Mouse (Mus musculus) urinary bladder, postnatal 36 days (tissue): ENCODE measurements around the gene AI837181.
"Not testable (repeated sequence)": the region's sequence is repeated elsewhere in the genome, so short reads cannot be mapped to it uniquely, and the experiment has no call there.

Experiments
- DNase-seq, 2 experiments: peaks; one replicate each; pipeline ENCODE4 v3.0.0; 2022; ENCODE audit warnings: low spot score in 2 of 2, mixed read lengths in 1 of 2

The AI837181 gene

DNA sequence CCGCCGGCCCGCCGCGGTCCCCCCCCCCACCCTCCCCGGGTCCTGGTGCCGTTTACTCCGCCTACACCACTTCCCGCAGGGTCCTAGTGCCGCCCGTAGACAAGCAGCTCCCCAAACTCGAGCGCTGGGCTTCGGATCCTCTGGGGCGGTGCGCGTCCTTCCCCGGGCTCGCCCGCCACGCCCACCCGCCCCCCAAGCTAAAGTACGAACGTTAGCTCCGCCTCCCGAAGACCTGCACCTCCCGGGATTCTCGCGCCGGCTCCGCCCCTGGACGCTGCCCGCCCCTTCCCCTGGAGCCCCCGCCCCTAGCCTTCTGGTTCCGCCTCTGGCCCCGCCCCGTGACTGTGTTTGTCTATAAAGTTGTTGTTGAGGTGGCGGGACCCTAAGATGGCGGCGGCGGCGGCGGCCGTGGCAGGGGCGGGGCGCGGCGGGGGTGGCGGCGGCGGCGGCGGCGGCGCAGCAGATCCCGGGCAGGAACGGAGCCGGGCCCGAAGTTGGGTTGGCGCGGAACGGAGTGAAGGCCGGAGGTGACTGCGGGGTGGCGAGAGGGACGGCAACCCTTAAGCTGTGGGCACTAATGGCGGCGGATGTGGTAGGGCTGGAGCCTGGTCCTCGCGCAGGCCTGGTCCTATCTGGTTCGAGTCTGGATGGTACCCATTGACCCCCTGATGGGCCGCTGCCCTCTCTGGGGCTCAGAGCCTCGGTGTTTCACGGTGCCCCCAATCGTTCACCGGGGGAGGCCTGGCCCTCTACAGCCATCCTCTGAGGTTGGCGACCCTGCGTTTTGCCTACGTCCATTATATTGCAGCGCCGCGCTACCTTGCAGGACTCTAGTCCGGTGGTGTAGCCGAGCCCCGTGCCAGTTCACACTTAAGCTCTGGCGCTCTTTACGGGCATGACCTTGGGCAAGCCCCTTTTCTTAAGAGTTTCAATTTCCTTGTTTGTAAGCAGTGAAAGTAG lies at the start of gene AI837181, which contains the start of gene Drap1:
Gene AI837181 (plus strand): TSS at position 363 of the 960 bp plus-strand sequence.
Gene Drap1 (minus strand): TSS at position 198 of the 960 bp plus-strand sequence.
- DNase-seq, result peak; percentile 88 to 94

- no peak for DNase-seq
These were observed 47.5 kb upstream of the AI837181 start for GRCm38 (mm10) chr19:5377446-5377845.

- no peak for DNase-seq
These were observed 41.6 kb upstream of the AI837181 start for GRCm38 (mm10) chr19:5383326-5383725.

DNA sequence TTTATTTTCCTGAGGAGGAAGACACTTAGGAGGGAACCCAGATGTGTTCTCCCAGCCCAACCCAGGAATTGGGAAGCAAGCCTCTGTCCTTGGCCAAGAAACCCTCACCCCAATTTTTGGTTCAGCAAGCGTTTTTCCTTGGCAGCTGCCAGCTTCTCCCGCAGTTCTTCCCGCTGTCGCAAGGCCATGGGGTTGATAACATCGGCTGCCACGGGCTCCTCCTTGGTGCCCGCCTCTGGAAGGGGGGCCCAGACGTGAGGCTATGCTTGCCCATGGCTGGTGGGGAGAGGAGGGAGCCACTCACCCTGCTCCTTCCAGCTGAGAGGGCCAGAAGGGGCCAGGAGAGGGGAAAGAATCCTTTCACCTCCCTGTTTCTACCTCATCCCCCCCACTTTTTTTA lies 40.2 kb upstream of the AI837181 start:
- DNase-seq, result no peak

GRCm38 (mm10) chr19:5388011-5388441 lies 36.9 kb upstream of the AI837181 start:
- DNase-seq, result no peak

DNA sequence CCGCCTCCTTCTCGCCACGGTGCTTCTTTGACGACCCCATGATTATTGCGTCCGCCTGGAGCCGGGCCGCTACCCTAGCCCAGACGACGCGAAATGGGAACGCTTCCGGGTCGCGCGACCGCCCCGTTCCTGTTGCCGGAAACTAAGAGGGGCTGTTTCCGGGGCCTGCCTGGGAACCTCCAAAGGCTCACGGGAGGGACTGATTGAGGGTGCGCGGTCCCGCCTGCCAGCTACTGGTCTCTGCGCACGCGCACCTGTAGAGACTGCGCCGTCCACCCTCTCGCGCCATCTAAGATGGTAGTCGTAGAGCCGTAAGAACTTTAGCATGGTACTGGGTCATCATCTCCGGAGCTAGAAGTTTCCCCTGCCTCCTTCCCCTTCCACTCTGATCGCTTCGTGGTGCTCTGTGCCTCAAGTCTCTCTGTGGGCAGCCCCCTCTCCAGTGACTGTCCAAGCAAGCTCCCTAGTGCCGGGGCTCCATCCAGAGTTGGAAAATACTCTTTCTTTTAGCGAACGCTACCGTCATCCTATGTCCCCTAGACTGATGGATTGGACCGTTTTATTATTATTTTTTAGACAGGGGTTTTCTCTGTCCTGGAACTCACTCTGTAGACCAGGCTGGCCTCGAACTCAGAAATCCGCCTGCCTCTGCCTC lies 36.2 kb upstream of the AI837181 start, which contains the start of gene Sart1:
Gene Sart1 (minus strand): TSS at position 116 of the 655 bp plus-strand sequence.
- peak; percentile 90 to 95 for DNase-seq

DNA sequence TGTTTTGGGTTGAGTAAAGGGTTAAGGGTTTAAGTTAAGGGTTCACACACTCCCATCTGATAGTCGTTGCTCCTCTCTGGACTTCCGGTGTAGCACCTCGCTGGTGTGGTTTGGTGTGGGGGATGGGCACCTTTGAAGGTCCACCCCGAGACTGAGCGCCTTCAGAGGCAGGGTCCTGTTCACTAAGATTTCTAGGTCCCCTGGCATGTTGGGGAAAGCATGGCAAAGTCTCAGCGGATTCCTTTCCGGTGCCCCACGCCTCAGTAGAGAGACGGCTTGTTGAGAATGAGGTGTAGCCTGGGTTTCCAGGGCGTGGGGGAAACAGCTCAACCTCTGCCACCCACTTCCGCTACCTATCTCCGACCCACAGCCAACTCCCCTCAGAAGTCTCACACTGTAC lies 35.3 kb upstream of the AI837181 start:
- DNase-seq, result peak; percentile 26 to 29

GRCm38 (mm10) chr19:5390416-5390815 lies 34.5 kb upstream of the AI837181 start:
- DNase-seq, result no peak

DNA sequence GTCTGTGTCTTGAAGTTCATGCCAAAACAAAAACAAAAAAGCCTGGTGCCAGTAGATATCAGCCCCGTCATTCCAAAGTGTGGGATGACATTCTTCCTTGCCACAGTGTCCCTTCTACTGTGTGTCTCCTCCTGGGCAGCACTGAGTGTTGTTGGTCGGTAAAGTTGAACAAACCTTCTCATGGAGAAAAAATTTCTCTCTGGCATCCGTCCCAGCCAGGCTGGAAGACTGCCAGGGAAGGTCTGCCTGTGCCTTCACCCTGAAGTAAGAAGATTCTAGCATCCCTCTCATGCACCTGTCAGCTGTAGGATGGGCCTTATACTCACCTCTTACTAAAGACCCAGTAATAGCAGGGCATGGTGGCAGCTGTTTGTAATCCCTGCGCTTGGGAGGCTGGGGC lies 32.1 kb upstream of the AI837181 start:
- DNase-seq, result peak; percentile 51 to 68

- no peak for DNase-seq
These were observed 30.8 kb upstream of the AI837181 start for GRCm38 (mm10) chr19:5394168-5394567.

- no peak for DNase-seq
These were observed 29.6 kb upstream of the AI837181 start for GRCm38 (mm10) chr19:5395371-5395770.

DNA sequence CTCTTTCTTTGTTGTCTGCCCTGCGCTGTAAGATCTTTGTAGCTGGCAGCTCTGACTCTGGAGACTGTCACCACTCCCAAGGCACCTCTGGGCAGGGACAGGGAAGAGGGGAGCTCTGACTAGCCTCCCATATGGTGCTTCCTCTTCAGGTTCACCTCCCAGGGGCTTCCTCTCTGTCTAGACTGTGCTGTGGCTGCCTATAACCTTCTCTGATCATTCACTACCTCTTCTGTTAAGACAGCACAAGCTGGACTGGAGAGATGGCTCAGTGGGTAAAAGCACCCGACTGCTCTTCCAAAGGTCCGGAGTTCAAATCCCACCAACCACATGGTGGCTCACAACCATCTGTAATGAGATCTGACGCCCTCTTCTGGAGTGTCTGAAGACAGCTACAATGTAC lies 23.9 kb upstream of the AI837181 start:
- DNase-seq, result not testable (repeated sequence)

DNA sequence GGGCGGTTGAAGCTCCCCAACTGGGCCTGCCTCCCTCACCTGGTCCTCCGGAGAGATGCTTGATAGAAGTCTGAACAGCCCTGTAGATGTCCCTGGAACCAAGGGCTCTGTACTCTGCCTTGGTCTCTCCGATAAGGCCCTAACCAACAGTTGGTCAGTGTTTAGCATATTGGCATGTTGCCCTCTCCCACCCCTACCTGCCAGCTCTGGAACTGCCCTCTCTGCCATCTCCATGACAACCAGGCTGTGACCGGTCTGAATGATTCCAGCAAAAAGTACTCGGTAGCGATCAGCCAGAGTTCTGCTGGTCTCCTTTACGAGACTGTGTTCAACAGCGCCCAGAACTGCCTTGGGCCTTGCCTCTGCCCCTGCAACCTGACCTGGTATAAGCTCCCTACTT lies 22.7 kb upstream of the AI837181 start, which contains the start of gene Tsga10ip:
Gene Tsga10ip (minus strand): TSS at position 234 of the 400 bp plus-strand sequence.
- DNase-seq, result no peak

GRCm38 (mm10) chr19:5405924-5406323 lies 19.0 kb upstream of the AI837181 start:
- DNase-seq, result no peak

GRCm38 (mm10) chr19:5406531-5407126 lies 18.3 kb upstream of the AI837181 start:
- not testable (repeated sequence) for DNase-seq

DNA sequence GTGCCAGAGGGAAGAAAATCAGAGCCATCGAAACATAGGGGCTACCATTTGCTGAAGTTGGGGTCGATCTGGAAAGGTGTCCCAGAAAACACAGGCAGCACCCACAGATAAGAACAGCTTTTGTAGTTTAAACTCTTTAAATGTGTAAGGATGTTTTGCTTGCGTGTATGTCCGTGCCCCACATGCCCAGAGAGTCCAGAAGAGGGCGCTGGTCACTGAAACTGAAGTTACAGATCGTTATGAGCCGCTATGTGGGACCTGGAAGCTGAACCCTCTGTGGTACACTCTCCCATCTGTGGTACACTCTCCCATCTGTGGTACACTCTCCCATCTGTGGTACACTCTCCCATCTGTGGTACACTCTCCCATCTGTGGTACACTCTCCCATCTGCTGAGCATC lies 17.8 kb upstream of the AI837181 start:
- DNase-seq, result no peak

DNA sequence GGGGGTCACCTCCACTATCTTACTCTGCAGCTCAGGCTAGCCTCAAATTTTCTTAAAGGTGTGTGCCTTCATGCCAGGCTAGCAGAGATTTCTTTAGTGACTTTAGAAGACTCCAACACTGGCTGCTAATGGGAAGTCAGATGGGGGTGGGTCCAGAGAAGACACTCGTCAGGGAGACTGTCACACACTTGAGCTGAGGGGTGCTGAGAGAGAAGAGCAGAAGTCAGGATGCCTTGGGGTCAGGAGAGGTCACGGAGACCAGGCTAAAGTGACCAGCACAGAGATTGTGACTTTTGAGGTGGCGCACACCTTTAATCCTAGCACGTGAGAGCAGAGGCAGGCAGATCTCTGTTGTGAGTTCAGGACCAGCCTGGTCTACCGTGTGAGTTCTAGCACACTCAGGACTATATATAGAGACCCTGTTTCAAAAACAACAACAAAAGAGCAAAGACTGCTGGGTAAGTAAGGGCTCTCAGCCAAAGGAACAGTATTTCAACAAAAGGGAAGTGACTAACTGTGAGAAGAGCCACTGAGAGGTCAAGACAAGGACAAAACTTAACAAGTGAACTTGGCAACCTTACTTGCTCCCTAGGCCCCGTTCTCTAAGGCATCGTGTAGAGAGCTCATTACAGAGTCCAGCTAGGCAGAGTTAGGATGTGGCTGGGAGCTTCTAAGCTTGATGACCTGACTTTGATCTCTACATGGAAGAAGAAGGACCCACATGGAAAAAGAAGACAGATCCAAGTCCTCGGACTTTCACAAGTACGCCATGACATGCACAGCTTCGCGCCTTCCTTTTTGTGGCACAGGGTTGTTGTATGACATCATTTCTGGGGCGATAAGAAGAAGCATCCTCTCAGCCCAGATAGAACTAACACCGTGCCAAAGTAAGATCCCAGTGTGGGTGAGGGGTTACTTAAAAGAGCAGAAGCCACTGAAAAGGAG lies 16.6 kb upstream of the AI837181 start:
- no peak for DNase-seq

DNA sequence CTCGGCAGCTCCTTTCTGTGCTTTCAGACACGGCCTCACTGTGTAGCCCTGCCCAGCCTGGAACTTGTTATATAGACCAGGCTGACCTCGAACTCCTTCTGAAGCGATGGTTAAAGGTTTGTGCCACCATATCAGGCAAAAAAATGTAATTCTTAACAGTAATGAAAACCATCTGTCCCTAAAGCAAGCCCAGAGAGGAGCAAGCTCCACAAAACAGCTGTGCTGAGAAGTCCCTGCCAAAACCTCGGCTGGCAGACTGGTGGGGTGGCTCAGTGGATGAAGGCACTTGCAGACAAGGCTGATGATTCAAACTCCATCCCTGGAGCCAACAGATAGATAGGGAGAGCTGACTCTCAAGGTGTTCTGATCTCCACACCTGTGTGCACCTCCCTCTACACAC lies 15.9 kb upstream of the AI837181 start:
- DNase-seq, result no peak

DNA sequence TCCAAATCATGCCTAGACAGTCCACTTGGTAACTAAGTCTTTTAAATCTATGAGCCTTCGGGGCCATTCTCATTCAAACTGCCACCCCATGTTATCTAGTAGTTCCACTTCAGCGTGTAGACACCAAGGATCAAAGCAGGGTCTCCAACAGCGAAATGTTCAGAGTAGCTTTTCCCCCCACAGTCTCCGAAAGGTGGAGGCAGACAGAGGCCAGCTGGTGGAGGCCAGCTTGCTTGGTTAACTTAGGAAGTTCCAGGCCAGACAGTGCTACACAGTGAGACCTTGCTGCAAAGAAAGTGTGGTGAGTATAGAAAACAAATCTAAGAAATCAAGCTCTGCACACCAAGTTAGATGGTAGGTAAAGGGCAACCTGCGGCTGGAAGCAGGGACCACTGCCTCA lies 14.3 kb upstream of the AI837181 start:
- DNase-seq, result no peak

- DNase-seq, result no peak
These were observed 13.0 kb upstream of the AI837181 start for GRCm38 (mm10) chr19:5411961-5412360.

- DNase-seq, result no peak
These were observed 11.1 kb upstream of the AI837181 start for GRCm38 (mm10) chr19:5413840-5414239.
